Mouse (Mus musculus): Measurements from ENCODE around the gene Otop3.

- no peak for TF ChIP-seq CTCF (IDR thresholded peaks at IDR 0.05)
- TF ChIP-seq EP300 (IDR thresholded peaks at IDR 0.05), result no peak
Measured at GRCm38 (mm10) chr11:115303167-115303566, 31.4 kb upstream of the Otop3 start.

All from lung, postnatal 0 days (tissue).